Mouse (Mus musculus) liver, adult (tissue): ENCODE measurements around the gene Psd4.

ENCODE experiments used
- GATA4 ChIP-seq: IDR thresholded peaks from 2 replicates; pipeline ENCODE4 v1.6.1; 2014; ENCODE audit warnings: mild to moderate bottlenecking, low read length; ENCODE audit not compliant: insufficient replicate concordance

The Psd4 gene

GRCm38 (mm10) chr2:24449111-24449510 is 81.7 kb downstream of the Psd4 start:
- TF ChIP-seq GATA4 = no peak

GRCm38 (mm10) chr2:24453206-24453605 is 85.8 kb downstream of the Psd4 start:
- no peak for TF ChIP-seq GATA4

- no peak for TF ChIP-seq GATA4
Measured at GRCm38 (mm10) chr2:24454429-24455011, 87.1 kb downstream of the Psd4 start.

GRCm38 (mm10) chr2:24455057-24455855 is 87.9 kb downstream of the Psd4 start:
- no peak for TF ChIP-seq GATA4

DNA sequence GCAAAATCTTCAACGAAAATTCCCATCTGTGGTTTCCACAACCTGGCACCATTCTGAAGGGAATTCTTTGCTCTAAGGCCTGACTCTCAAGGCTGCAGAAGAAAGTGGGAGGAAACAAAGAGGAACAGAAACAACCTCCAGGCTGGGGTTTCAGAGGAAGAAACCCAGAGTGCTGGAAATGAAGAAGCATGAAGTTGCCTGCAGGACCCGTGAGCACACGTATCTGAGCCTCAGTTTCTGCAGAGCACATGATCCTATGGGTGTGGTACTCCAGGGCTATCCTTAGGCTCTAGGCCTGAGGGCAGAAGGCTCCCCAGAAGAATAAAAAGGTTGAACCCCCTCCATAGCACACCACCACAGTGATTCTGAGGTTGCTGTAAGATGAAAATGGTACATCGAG is 89.5 kb downstream of the Psd4 start:
- TF ChIP-seq GATA4 = no peak

DNA sequence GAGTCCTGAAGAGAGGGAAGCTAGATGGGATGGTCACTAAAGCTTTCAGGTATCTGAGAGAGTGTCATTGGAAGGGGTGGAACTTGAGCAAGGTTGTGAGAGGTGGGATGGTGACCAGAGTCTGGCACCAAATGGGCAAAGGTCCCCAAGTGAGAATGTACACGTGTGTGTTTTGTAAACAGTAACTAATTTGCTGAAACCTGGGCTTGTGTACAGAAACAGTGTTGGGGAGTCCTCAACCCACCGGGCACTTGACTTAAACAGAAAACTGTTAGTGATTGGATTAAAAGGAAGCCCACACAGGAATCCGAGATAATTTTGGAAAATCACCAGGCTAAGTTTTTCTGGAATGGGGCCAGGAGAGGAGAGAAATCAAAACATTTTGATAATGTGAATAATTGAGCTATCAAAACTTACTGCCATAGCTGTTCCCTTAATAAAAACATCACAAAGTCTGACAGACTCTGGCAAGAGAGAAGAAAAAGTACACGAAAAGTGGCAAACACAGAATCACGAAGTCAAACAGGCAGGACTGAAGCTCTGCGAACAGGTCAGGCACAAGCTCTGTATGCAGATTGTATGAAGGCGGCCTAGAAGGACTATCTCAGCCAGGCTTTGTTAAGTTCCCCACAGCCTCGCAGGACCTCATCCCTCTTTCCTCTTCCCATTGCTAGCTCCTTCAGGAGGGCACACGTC is 92.9 kb downstream of the Psd4 start:
- no peak for TF ChIP-seq GATA4

DNA sequence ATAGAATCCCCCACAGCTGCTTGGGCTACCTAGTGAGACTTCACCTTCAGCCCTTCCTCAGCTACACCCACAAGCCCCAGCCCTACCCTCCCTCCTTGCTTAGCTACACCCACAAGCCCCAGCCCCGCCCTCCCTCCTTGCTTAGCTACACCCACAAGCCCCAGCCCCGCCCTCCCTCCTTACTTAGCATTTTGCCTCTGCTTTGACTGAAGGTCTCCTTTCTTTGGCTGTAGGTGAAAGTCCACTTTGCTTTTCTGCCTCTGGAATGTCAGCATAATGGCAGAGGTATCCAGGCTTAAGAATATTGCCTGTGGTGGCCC is 93.4 kb downstream of the Psd4 start:
- no peak for TF ChIP-seq GATA4
